Mouse (Mus musculus): ENCODE data around the gene Gm8122. TPM values are rescaled to one million over a fixed set of nuclear protein-coding genes. Genes with fewer than 3 reads are reported as not detected.
"Not testable (repeated sequence)": the region's sequence is repeated elsewhere in the genome, so short reads cannot be mapped to it uniquely, and the experiment has no call there.

Gene Gm8122
- total and polyA plus RNA-seq, 2 experiments from 2014 or later: not detected

DNA sequence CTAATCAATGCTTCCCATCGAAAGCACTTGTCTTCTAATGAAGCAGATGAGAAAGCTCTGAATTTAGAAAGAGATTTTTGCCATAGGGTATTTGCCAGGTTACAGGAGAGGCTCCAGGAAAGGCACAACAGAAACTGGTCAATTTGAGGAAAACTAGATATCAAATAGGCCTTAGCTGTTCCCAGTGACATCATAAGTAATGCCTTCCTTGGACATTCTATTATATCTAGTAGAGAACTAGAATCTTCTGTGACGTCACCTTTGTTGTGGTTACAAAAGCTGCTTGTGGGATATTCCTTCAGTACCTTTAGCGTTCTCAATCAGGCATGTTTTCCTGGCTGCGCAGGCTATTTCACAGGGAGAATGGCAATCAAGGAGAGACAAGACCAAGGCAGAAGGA, 23.2 kb upstream of the Gm8122 start, which contains the start of gene Gm8126:
Gm8126 (plus strand) TSS at position 301 of the 400 bp plus-strand sequence.
- H3K9me3 ChIP-seq (ENCODE audit: low read length); H3K4me2 ChIP-seq (ENCODE audit: low read depth, low read length); H3K4me1 ChIP-seq (ENCODE audit: insufficient read depth, low read length); H3K27ac ChIP-seq; H3K4me3 ChIP-seq (ENCODE audit: low read length); H3K27me3 ChIP-seq (ENCODE audit: insufficient read depth, low read length); H3K9ac ChIP-seq (replicated peaks; ENCODE audit: low read length); DNase-seq (ENCODE audit: low spot score); ATAC-seq; H3K36me3 ChIP-seq (ENCODE audit: insufficient read depth, low read length): not testable (repeated sequence)
- 85% methylated on average over 3 of the region's 4 CpGs for WGBS

DNA sequence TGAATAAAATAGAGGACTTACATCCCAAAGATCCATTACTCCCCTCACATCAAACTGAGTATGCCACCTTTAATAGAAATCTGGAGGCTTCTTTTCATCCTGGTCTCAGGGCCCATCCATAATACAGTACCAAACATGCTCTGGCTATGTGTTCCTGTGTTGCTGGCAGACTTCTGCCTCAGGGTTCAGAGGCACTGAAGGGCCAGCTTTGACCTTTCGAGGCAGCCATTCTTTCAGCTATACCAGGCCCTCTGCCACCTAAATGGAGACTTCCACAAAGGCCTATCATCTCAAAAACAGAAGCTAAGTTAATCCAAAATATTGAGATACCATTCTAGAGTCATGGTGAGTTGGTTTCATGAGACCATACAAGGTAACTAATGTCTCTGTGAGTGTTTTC, 21.4 kb upstream of the Gm8122 start:
- WGBS: 82% methylated on average over 1 of the region's 1 CpGs
- H3K27me3 ChIP-seq (ENCODE audit: insufficient read depth, low read length); H3K9me3 ChIP-seq (ENCODE audit: low read length): not testable (repeated sequence)

DNA sequence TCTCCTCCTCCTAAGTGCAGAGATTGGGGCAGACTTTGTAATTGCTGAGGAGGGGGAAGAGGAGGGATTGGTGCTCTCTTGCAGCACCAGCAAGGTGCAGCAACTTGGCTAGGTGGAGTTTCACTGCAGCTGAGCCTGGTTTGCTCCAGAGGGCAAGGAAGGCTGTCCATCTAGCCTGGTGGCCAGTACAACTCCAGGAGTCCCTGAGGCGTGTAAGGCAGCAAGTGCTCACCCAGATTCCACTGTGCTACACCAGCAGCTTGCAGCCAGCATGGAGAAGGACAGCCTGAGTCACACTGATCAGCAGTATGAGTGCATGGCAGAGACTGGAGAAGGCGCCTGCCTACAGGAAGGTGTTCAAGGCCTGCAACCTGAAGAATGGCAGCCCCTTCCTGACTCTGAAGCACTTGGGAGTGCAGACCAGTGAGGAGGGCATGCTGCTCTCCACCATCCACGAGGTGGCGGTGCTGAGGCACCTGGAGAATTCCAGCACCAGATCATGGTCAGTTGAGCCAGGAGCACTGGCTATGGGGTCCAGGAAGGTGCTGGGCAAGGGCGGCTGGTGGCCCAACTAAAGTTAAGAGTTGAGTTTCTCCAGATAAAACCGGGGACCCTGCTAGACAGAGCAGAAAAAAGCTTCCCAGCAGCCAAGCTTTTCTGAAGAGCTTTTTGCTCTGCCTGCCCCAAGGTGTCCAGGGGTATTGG, 15.6 kb upstream of the Gm8122 start:
- TF ChIP-seq CTCF (IDR thresholded peaks at IDR 0.05; ENCODE audit: low read depth): peak; percentile 8; the same call in 1 of the 2 replicates
- not testable (repeated sequence) for H3K9me3 ChIP-seq (ENCODE audit: low read length); ATAC-seq; DNase-seq (ENCODE audit: low spot score); H3K4me2 ChIP-seq (ENCODE audit: low read depth, low read length); H3K4me3 ChIP-seq (ENCODE audit: low read length); H3K4me1 ChIP-seq (ENCODE audit: insufficient read depth, low read length); H3K27ac ChIP-seq; H3K27me3 ChIP-seq (ENCODE audit: insufficient read depth, low read length); H3K36me3 ChIP-seq (ENCODE audit: insufficient read depth, low read length); H3K9ac ChIP-seq (replicated peaks; ENCODE audit: low read length)
- 43% methylated on average over 5 of the region's 6 CpGs for WGBS

More for the DNA sequence above, 21.4 kb upstream of the Gm8122 start:
- not testable (repeated sequence) for DNase-seq (ENCODE audit: low spot score); H3K4me2 ChIP-seq (ENCODE audit: low read depth, low read length); H3K36me3 ChIP-seq (ENCODE audit: insufficient read depth, low read length); H3K4me1 ChIP-seq (ENCODE audit: insufficient read depth, low read length); ATAC-seq; H3K27ac ChIP-seq; H3K9ac ChIP-seq (replicated peaks; ENCODE audit: low read length); H3K4me3 ChIP-seq (ENCODE audit: low read length)

DNA sequence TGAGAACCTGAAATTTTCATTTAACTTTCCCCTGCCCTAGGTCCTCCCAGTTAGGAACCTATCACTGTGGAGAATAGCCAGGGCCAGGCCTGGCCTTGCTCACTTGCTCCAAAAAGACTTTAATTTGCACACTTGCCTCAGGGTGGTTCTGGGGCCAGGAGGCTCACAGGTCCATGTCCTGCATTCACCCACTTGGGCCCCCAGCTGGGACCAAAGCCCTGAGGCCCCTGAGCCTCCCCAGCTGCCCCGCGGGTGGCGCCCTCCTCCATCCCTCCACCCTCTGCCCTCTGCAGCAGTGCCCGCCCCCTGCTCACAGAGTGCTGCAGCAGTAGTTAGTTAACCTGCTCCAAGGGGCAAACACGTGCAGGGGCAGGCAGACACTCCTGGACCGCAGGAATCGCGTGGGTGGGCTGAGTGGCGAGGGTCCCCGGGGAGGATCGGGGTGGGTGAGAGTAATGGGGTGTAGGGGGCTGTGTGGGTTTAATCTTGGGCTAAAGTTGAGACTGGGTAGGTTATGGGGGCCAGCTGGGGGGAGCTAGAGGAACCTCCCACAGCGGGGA, 14.6 kb upstream of the Gm8122 start:
- not testable (repeated sequence) for H3K4me3 ChIP-seq (ENCODE audit: low read length); H3K27me3 ChIP-seq (ENCODE audit: insufficient read depth, low read length); DNase-seq (ENCODE audit: low spot score); ATAC-seq; H3K36me3 ChIP-seq (ENCODE audit: insufficient read depth, low read length); H3K27ac ChIP-seq; H3K4me2 ChIP-seq (ENCODE audit: low read depth, low read length); H3K4me1 ChIP-seq (ENCODE audit: insufficient read depth, low read length); H3K9ac ChIP-seq (replicated peaks; ENCODE audit: low read length); H3K9me3 ChIP-seq (ENCODE audit: low read length)
- 32% methylated on average over 10 of the region's 12 CpGs for WGBS

DNA sequence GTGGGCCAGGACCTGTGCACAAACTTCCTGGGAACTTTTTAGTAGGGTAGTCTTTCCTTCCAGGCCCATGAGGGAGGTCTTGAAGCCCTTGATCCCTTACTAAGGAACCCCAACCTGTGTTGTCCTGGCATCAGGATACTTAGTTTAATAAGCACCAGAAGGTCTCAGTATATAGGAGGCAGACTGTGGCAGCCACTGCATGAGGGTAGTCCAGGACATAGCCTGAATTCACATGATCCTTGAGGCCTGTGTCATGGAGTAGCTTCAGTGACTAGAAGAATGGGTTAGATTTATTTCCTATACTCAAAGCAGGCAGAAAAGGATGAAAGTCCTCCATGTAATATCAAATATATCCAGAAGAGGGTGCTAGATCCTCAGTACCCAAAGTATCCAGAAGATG, 2.7 kb upstream of the Gm8122 start:
- not testable (repeated sequence) for H3K4me3 ChIP-seq (ENCODE audit: low read length); H3K4me1 ChIP-seq (ENCODE audit: insufficient read depth, low read length); H3K27me3 ChIP-seq (ENCODE audit: insufficient read depth, low read length); ATAC-seq; H3K36me3 ChIP-seq (ENCODE audit: insufficient read depth, low read length); DNase-seq (ENCODE audit: low spot score); H3K9ac ChIP-seq (replicated peaks; ENCODE audit: low read length); H3K4me2 ChIP-seq (ENCODE audit: low read depth, low read length); H3K9me3 ChIP-seq (ENCODE audit: low read length); H3K27ac ChIP-seq

Other genes with a start within 250 kb of the Gm8122 start
- gene Gm8082, start 241.7 kb downstream of the Gm8122 start, total RNA-seq (2014; rRNA removed): not detected in 2 replicates
- not detected in 2 replicates for gene Gm8082, start 241.7 kb downstream of the Gm8122 start, polyA plus RNA-seq (2015; fragmentation: Nextera tagmentation; extraction: Ambion mirVana)
- gene Gm10376, start 219.7 kb downstream of the Gm8122 start, total RNA-seq (2014; rRNA removed): not detected in 2 replicates
- not detected in 2 replicates for gene Gm10376, start 219.7 kb downstream of the Gm8122 start, polyA plus RNA-seq (2015; fragmentation: Nextera tagmentation; extraction: Ambion mirVana)
- not detected in 2 replicates for gene Gm8094, start 158.7 kb downstream of the Gm8122 start, total RNA-seq (2014; rRNA removed)
- not detected in 2 replicates for gene Gm8094, start 158.7 kb downstream of the Gm8122 start, polyA plus RNA-seq (2015; fragmentation: Nextera tagmentation; extraction: Ambion mirVana)
- gene Gm8104, start 134.7 kb downstream of the Gm8122 start, total RNA-seq (2014; rRNA removed): not detected in 2 replicates
- gene Gm8104, start 134.7 kb downstream of the Gm8122 start, polyA plus RNA-seq (2015; fragmentation: Nextera tagmentation; extraction: Ambion mirVana): 0.19 and 0.36 TPM in 2 replicates
- gene Gm7233, start 55.4 kb downstream of the Gm8122 start, total RNA-seq (2014; rRNA removed): not detected in 2 replicates
- 0.09 and 0.11 TPM in 2 replicates for gene Gm7233, start 55.4 kb downstream of the Gm8122 start, polyA plus RNA-seq (2015; fragmentation: Nextera tagmentation; extraction: Ambion mirVana)
- not detected in 2 replicates for gene Gm8126, start 23.3 kb upstream of the Gm8122 start, total RNA-seq (2014; rRNA removed)
- not detected in 2 replicates for gene Gm8126, start 23.3 kb upstream of the Gm8122 start, polyA plus RNA-seq (2015; fragmentation: Nextera tagmentation; extraction: Ambion mirVana)
- 1.4 TPM in 1 of 2 replicates, not detected in the other for gene Gm9732, start 39.7 kb upstream of the Gm8122 start, total RNA-seq (2014; rRNA removed)
- gene Gm9732, start 39.7 kb upstream of the Gm8122 start, polyA plus RNA-seq (2015; fragmentation: Nextera tagmentation; extraction: Ambion mirVana): 0.15 TPM in 1 of 2 replicates, not detected in the other
- gene Gm8127, start 58.5 kb upstream of the Gm8122 start, total RNA-seq (2014; rRNA removed): not detected in 2 replicates
- gene Gm8127, start 58.5 kb upstream of the Gm8122 start, polyA plus RNA-seq (2015; fragmentation: Nextera tagmentation; extraction: Ambion mirVana): not detected in 2 replicates
- not detected in 2 replicates for gene 1700001F09Rik, start 112.5 kb upstream of the Gm8122 start, total RNA-seq (2014; rRNA removed)
- not detected in 2 replicates for gene 1700001F09Rik, start 112.5 kb upstream of the Gm8122 start, polyA plus RNA-seq (2015; fragmentation: Nextera tagmentation; extraction: Ambion mirVana)
- not detected in 2 replicates for gene Gm8138, start 181.0 kb upstream of the Gm8122 start, total RNA-seq (2014; rRNA removed)
- gene Gm8138, start 181.0 kb upstream of the Gm8122 start, polyA plus RNA-seq (2015; fragmentation: Nextera tagmentation; extraction: Ambion mirVana): not detected in 2 replicates

Data from hindbrain, postnatal 0 days (tissue).